Mouse (Mus musculus) hindbrain, embryonic 16.5 days (tissue): ENCODE results near the gene Xkr8. TPM values are rescaled to one million over a fixed set of nuclear protein-coding genes. Genes with fewer than 3 reads are reported as not detected.
"Not testable (repeated sequence)": the region's sequence is repeated elsewhere in the genome, so short reads cannot be mapped to it uniquely, and the experiment has no call there.

Experiments
- ATAC-seq: fragments of 200-750 bp; cut with Nextera tagmentation; 2 replicates; pipeline ENCODE4 v1.8.0; 2017; ENCODE audit warnings: moderate TSS enrichment, moderate library complexity
- H3K27ac ChIP-seq: fragments of 300-500 bp; sonication (generic); 2 replicates; pipeline ENCODE4 v1.5.1; 2014; ENCODE audit warnings: low read depth, mild to moderate bottlenecking, control low read depth, low read length, moderate library complexity
- H3K27me3 ChIP-seq: fragments of 300-500 bp; sonication (generic); replicated peaks from 2 replicates; pipeline ENCODE4 v1.6.1; 2014; ENCODE audit warnings: low read length; ENCODE audit not compliant: control insufficient read depth, insufficient read depth
- H3K36me3 ChIP-seq: fragments of 300-500 bp; sonication (generic); 2 replicates; pipeline ENCODE4 v1.6.1; 2014; ENCODE audit warnings: mild to moderate bottlenecking, low read length, moderate library complexity, mixed read lengths; ENCODE audit not compliant: control insufficient read depth, insufficient read depth
- H3K4me1 ChIP-seq: fragments of 300-500 bp; sonication (generic); 2 replicates; pipeline ENCODE4 v1.6.1; 2014; ENCODE audit warnings: low read depth, low read length; ENCODE audit not compliant: control insufficient read depth, insufficient read depth
- H3K4me2 ChIP-seq: fragments of 300-500 bp; sonication (generic); 2 replicates; pipeline ENCODE4 v1.6.1; 2014; ENCODE audit warnings: mild to moderate bottlenecking, low read length, control low read depth, moderate library complexity
- H3K4me3 ChIP-seq: fragments of 300-500 bp; sonication (generic); 2 replicates; pipeline ENCODE4 v1.5.1; 2014; ENCODE audit warnings: mild to moderate bottlenecking, low read length, control low read depth, moderate library complexity
- H3K9ac ChIP-seq: fragments of 300-500 bp; sonication (generic); 2 replicates; pipeline ENCODE4 v1.6.1; 2014; ENCODE audit warnings: low read depth, mild to moderate bottlenecking, control low read depth, low read length, moderate library complexity
- H3K9me3 ChIP-seq: fragments of 300-500 bp; sonication (generic); 2 replicates; pipeline ENCODE4 v1.6.1; 2014; ENCODE audit warnings: mild to moderate bottlenecking, low read length, moderate library complexity; ENCODE audit not compliant: control insufficient read depth
- WGBS: fragments of 180-500 bp; shearing (Covaris S2); extraction: QIAGEN DNeasy Blood & Tissue Kit; methylation state at CpG from one replicate; pipeline ENCODE4 v1.1.7; 2014; 5-methylcytosine and 5-hydroxymethylcytosine counted together
- polyA plus RNA-seq: library from polyadenylated mRNA; unstranded; fragments of >200 nt; fragmentation: Nextera tagmentation; extraction: Ambion mirVana; gene quantifications from 2 replicates; pipeline ENCODE4 v1.2.1, GENCODE M21; 2015

Xkr8 gene
- polyA plus RNA-seq, 1 experiment from 2014 or later = 6.4 TPM

DNA sequence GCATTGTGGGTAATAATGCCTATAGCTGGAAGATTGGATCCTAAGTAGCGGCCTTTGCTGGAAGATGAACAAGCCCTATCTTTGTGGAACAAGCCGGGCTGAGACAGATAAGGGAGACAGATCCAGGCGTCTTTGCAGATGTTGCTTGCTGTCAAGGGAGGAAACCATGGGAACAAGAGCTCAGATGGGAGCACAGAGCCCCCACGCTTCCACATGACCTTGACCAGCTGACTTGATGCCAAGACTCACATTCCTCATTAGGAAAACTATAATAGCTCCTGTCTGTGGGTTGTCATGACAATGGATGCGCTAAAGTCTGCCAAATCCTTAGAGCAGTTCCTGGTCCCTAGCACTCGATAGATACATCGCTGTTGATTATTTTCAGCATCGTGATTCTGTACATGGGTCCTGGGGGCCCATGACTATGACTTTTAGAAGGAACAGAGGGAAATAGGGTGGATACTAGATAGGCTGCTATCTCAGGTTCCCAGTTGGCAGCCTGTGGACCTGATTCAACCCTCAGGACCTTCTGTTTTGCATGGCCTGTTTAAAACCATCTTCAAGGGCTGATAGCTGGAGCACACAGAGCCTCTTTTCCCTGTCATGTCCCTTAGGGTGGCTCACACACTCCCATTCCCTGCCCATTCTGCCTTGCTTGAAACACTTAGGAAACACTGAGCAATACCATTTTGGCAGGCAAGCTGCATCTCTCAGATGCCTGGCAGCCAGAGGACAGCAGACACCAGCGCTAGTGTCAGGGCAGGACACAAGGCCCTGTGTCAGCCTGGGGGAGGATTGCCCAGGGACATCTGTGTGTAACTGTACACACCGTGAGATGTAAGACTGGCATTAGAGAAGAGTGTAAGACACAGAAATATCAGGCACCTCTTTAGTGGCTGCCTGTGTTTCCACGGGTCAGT lies 11.9 kb upstream of the Xkr8 start:
- WGBS = 49% methylated on average over 11 of the region's 11 CpGs
- Histone ChIP-seq H3K27ac (peak overlapping the region; percentile 30; the same call in 1 of the 2 replicates), H3K4me2 (no peak overlapping the region), H3K4me3 (no peak overlapping the region), H3K4me1 (peaks cover 9% of the 10 kb centered on the region), H3K9ac (no peak overlapping the region), H3K36me3 (no peaks in the 10 kb centered on the region), H3K9me3 (no peaks in the 10 kb centered on the region), H3K27me3 (no peaks in the 10 kb centered on the region)
- peak; percentile 73 for ATAC-seq

DNA sequence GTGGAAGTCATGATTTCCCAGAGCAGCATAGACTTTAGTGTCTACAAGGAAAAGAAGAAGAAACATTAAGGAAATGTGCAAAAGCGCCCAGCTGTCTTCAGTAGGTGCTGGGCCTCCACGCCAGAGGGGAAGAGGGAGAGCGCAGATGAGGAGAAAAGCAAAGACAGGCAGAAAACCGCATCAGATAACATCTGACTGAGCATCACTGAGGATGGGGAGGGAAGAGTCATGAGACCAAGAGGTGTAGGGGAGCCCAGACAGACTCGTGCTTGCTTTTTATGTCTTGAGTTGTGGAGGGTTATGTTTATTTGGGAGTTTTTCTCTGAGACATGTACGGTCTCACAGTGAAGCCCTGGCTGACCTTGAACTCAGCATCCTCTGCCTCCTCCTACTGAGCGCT lies 9.1 kb upstream of the Xkr8 start:
- Histone ChIP-seq H3K4me2 (no peak overlapping the region), H3K27ac (no peak overlapping the region), H3K27me3 (no peaks in the 10 kb centered on the region), H3K9ac (no peak overlapping the region), H3K9me3 (no peaks in the 10 kb centered on the region), H3K36me3 (no peaks in the 10 kb centered on the region), H3K4me3 (no peak overlapping the region), H3K4me1 (peaks cover 9% of the 10 kb centered on the region)
- WGBS = 92% methylated on average over 7 of the region's 7 CpGs
- ATAC-seq = no peak

- not testable (repeated sequence) for ATAC-seq, H3K4me2 ChIP-seq, H3K27me3 ChIP-seq, H3K36me3 ChIP-seq, H3K4me1 ChIP-seq, H3K27ac ChIP-seq, H3K9me3 ChIP-seq, H3K4me3 ChIP-seq, H3K9ac ChIP-seq
- WGBS = 93% methylated on average over 9 of the region's 9 CpGs
Observed at GRCm38 (mm10) chr4:132737154-132737553, 4.8 kb upstream of the Xkr8 start.

GRCm38 (mm10) chr4:132735894-132736293 lies 3.5 kb upstream of the Xkr8 start:
- no peak overlapping the region for H3K9ac ChIP-seq
- H3K36me3 ChIP-seq = no peaks in the 10 kb centered on the region
- H3K4me1 ChIP-seq = peaks cover 7% of the 10 kb centered on the region
- H3K4me3 ChIP-seq = no peak overlapping the region
- WGBS = 75% methylated on average over 3 of the region's 3 CpGs
- no peak overlapping the region for H3K4me2 ChIP-seq
- no peaks in the 10 kb centered on the region for H3K9me3 ChIP-seq
- no peaks in the 10 kb centered on the region for H3K27me3 ChIP-seq
- no peak overlapping the region for H3K27ac ChIP-seq
- no peak for ATAC-seq

DNA sequence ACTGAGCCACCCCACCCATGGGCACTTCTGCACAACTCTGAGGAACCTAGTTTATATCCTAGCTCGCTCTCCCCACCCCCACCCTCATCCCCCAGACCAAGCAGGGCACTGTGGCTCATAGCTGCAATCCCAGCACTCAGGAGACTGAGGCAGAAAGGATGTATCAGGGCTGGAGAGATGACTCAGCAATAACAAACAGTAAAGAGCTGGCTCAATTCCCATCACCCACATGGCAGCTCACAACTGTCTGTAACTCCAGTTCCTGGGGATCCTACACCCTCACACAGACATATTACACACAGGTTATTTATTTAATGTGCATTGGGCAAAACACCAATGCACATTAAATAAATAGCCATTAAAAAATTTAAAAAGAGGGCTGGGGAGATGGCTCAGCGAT lies 3.0 kb upstream of the Xkr8 start:
- no peak overlapping the region for H3K27ac ChIP-seq
- H3K4me1 ChIP-seq = peaks cover 7% of the 10 kb centered on the region
- H3K27me3 ChIP-seq = no peaks in the 10 kb centered on the region
- no peaks in the 10 kb centered on the region for H3K36me3 ChIP-seq
- no peaks in the 10 kb centered on the region for H3K9me3 ChIP-seq
- no peak overlapping the region for H3K9ac ChIP-seq
- no peak for ATAC-seq
- H3K4me3 ChIP-seq = no peak overlapping the region
- WGBS = 79% methylated on average over 2 of the region's 2 CpGs
- no peak overlapping the region for H3K4me2 ChIP-seq

- no peak overlapping the region for H3K27ac ChIP-seq
- H3K36me3 ChIP-seq = no peaks in the 10 kb centered on the region
- H3K4me3 ChIP-seq = no peak overlapping the region
- no peak overlapping the region for H3K4me2 ChIP-seq
- no peaks in the 10 kb centered on the region for H3K9me3 ChIP-seq
- H3K27me3 ChIP-seq = no peaks in the 10 kb centered on the region
- WGBS = 94% methylated on average over 2 of the region's 2 CpGs
- ATAC-seq = no peak
- H3K4me1 ChIP-seq = peaks cover 7% of the 10 kb centered on the region
- H3K9ac ChIP-seq = no peak overlapping the region
Observed at GRCm38 (mm10) chr4:132734766-132735165, 2.4 kb upstream of the Xkr8 start.

GRCm38 (mm10) chr4:132733071-132733770 lies 875 bp upstream of the Xkr8 start:
- WGBS = 92% methylated on average over 25 of the region's 25 CpGs
- Histone ChIP-seq H3K9ac (no peak overlapping the region), H3K9me3 (no peaks in the 10 kb centered on the region), H3K27me3 (no peaks in the 10 kb centered on the region), H3K27ac (no peak overlapping the region), H3K36me3 (peaks cover under 1% of the 10 kb centered on the region; the same call in 1 of the 2 replicates), H3K4me2 (no peak overlapping the region), H3K4me1 (peaks cover 7% of the 10 kb centered on the region), H3K4me3 (no peak overlapping the region)
- ATAC-seq = no peak

- H3K27ac ChIP-seq = no peak overlapping the region
- WGBS = 49% methylated on average over 12 of the region's 12 CpGs
Observed at GRCm38 (mm10) chr4:132731616-132732015, 730 bp downstream of the Xkr8 start.

DNA sequence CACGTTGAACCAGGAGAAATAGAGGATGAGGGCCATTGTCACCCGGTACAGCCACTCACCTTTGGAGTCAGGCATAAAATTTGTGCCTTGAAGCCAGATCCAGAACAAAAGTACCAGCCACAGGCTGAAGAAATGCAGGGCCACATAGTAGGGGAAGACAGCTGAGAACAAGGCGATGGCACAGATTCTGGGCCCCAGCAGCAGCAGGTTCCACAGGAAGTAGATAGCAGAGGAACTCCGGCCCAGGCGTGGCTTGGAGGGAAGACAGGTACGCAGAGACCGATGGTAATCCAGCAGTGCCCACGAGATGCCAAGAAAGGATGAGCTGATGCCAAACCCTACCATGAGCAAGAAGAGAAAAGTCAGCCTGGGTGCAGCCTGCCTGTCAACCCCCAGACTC lies 4.1 kb downstream of the Xkr8 start:
- H3K27ac ChIP-seq = no peak overlapping the region
- 94% methylated on average over 8 of the region's 8 CpGs for WGBS
- peaks cover 7% of the 10 kb centered on the region for H3K4me1 ChIP-seq
- no peak overlapping the region for H3K9ac ChIP-seq
- no peak for ATAC-seq
- no peaks in the 10 kb centered on the region for H3K9me3 ChIP-seq
- H3K36me3 ChIP-seq = peaks cover 19% of the 10 kb centered on the region
- H3K27me3 ChIP-seq = no peaks in the 10 kb centered on the region
- H3K4me2 ChIP-seq = no peak overlapping the region
- no peak overlapping the region for H3K4me3 ChIP-seq

More at GRCm38 (mm10) chr4:132731616-132732015, 730 bp downstream of the Xkr8 start:
- peak overlapping the region; percentile 68 for H3K4me3 ChIP-seq
- no peak for ATAC-seq
- H3K4me2 ChIP-seq = peak overlapping the region; percentile 89
- H3K36me3 ChIP-seq = peaks cover 8% of the 10 kb centered on the region
- no peaks in the 10 kb centered on the region for H3K27me3 ChIP-seq
- peaks cover 7% of the 10 kb centered on the region for H3K4me1 ChIP-seq
- peak overlapping the region; percentile 76 for H3K9ac ChIP-seq
- H3K9me3 ChIP-seq = no peaks in the 10 kb centered on the region
